In genomic region chr11:82933186-82933585, GRCm38 (mm10) we compare ENCODE assay signal across 10 mouse cellular contexts. TPM values are rescaled to one million over a fixed set of nuclear protein-coding genes. Genes with fewer than 3 reads are reported as not detected.
DNase-seq lines count a peak whose midpoint lies in the region; ATAC-seq and TF ChIP-seq lines count a peak whose summit lies in the region.
"Had no signal": no experiment of that assay in that cellular context is flagged by ENCODE, and none has a peak within 500 bp of the region (broad histone marks: within the 10 kb centered on the region; RNA-seq: fewer than 3 reads in every experiment).

No protein-coding gene starts in this region.

- H3K9ac ChIP-seq in kidney, postnatal 0 days (ENCODE audit: low read depth, low read length): peak overlapping the region; percentile 54
- peak overlapping the region; percentile 55 for H3K9ac ChIP-seq in embryonic facial prominence, embryonic 14.5 days (ENCODE audit: low read depth, low read length)
- H3K9ac ChIP-seq in intestine, embryonic 14.5 days (ENCODE audit: low read length): no peak overlapping the region
- no peak overlapping the region for H3K9ac ChIP-seq in midbrain, postnatal 0 days (replicated peaks; ENCODE audit: low read length, poor library complexity, severe bottlenecking)

- peak overlapping the region; percentile 83 for H3K4me2 ChIP-seq in kidney, postnatal 0 days (ENCODE audit: low read length)
- peak overlapping the region; percentile 92 for H3K4me2 ChIP-seq in embryonic facial prominence, embryonic 14.5 days (ENCODE audit: low read depth, low read length)
- peak overlapping the region; percentile 83 for H3K4me2 ChIP-seq in intestine, embryonic 14.5 days (ENCODE audit: low read length)
- peak overlapping the region; percentile 94 for H3K4me2 ChIP-seq in midbrain, postnatal 0 days (ENCODE audit: low read depth, low read length, poor library complexity, severe bottlenecking)

- DNase-seq in kidney, postnatal 0 days (ENCODE audit: low spot score): no peak
- DNase-seq in kidney, adult 9 months: no peak
- DNase-seq in embryonic facial prominence, embryonic 14.5 days (ENCODE audit: low spot score): no peak
- no peak for DNase-seq in intestine, embryonic 14.5 days (ENCODE audit: low spot score)
- no peak for DNase-seq in midbrain, postnatal 0 days (ENCODE audit: low spot score)
- no peak for DNase-seq in thymus, postnatal 14 days
- no peak for DNase-seq in retina, postnatal 1 day

- peaks cover 27% of the 10 kb centered on the region; the same call in 1 of the 2 replicates for H3K27me3 ChIP-seq in kidney, postnatal 0 days (ENCODE audit: insufficient read depth, low read length)
- H3K27me3 ChIP-seq in embryonic facial prominence, embryonic 14.5 days (replicated peaks; ENCODE audit: control insufficient read depth, insufficient read depth, low read length): peaks cover 62% of the 10 kb centered on the region
- peaks cover 70% of the 10 kb centered on the region for H3K27me3 ChIP-seq in intestine, embryonic 14.5 days (replicated peaks; ENCODE audit: control insufficient read depth, insufficient read depth, low read length)
- H3K27me3 ChIP-seq in midbrain, postnatal 0 days (ENCODE audit: insufficient read depth, low read length): peaks cover 40% of the 10 kb centered on the region

- no peaks in the 10 kb centered on the region for H3K9me3 ChIP-seq in kidney, postnatal 0 days (replicated peaks; ENCODE audit: low read length)
- H3K9me3 ChIP-seq in embryonic facial prominence, embryonic 14.5 days (ENCODE audit: control insufficient read depth, low read length): no peaks in the 10 kb centered on the region
- no peaks in the 10 kb centered on the region for H3K9me3 ChIP-seq in intestine, embryonic 14.5 days (ENCODE audit: control insufficient read depth, low read length)
- no peaks in the 10 kb centered on the region for H3K9me3 ChIP-seq in midbrain, postnatal 0 days (ENCODE audit: low read length)

- no peaks in the 10 kb centered on the region for H3K36me3 ChIP-seq in kidney, postnatal 0 days (ENCODE audit: insufficient read depth, low read length)
- no peaks in the 10 kb centered on the region for H3K36me3 ChIP-seq in embryonic facial prominence, embryonic 14.5 days (ENCODE audit: control insufficient read depth, insufficient read depth, low read length)
- H3K36me3 ChIP-seq in intestine, embryonic 14.5 days (ENCODE audit: control insufficient read depth, insufficient read depth, low read length): no peaks in the 10 kb centered on the region
- no peaks in the 10 kb centered on the region for H3K36me3 ChIP-seq in midbrain, postnatal 0 days (ENCODE audit: insufficient read depth, low read length)

- no peak overlapping the region for H3K27ac ChIP-seq in kidney, postnatal 0 days
- H3K27ac ChIP-seq in embryonic facial prominence, embryonic 14.5 days (replicated peaks; ENCODE audit: low read depth, low read length): no peak overlapping the region
- H3K27ac ChIP-seq in intestine, embryonic 14.5 days (ENCODE audit: low read depth): no peak overlapping the region
- H3K27ac ChIP-seq in midbrain, postnatal 0 days (ENCODE audit: low read depth, low read length): no peak overlapping the region

- H3K4me3 ChIP-seq in kidney, postnatal 0 days (replicated peaks; ENCODE audit: low read depth, low read length): peak overlapping the region; percentile 51
- peak overlapping the region; percentile 49 for H3K4me3 ChIP-seq in embryonic facial prominence, embryonic 14.5 days (ENCODE audit: low read depth, low read length)
- peak overlapping the region; percentile 39 for H3K4me3 ChIP-seq in intestine, embryonic 14.5 days (ENCODE audit: low read depth, low read length)
- H3K4me3 ChIP-seq in midbrain, postnatal 0 days (ENCODE audit: low read depth, low read length): peak overlapping the region; percentile 45

- no peak for ATAC-seq in kidney, postnatal 0 days (replicated peaks; ENCODE audit: low FRiP score, low read depth)
- no peak for ATAC-seq in embryonic facial prominence, embryonic 14.5 days (ENCODE audit: low read depth)
- no peak for ATAC-seq in intestine, embryonic 14.5 days (replicated peaks; ENCODE audit: low FRiP score, low TSS enrichment, low read depth)
- ATAC-seq in midbrain, postnatal 0 days (ENCODE audit: low FRiP score): no peak
- no peak for ATAC-seq in CD4-positive, CD25-positive, alpha-beta regulatory T cell, adult 4 months

- WGBS in kidney, postnatal 0 days: under 1% methylated on average over 27 of the region's 29 CpGs
- WGBS in embryonic facial prominence, embryonic 14.5 days: 2% methylated on average over 8 of the region's 29 CpGs
- WGBS in intestine, embryonic 14.5 days: 3% methylated on average over 28 of the region's 29 CpGs
- WGBS in midbrain, postnatal 0 days: 3% methylated on average over 29 of the region's 29 CpGs

- no peaks in the 10 kb centered on the region; the same call in 1 of the 2 replicates for H3K4me1 ChIP-seq in kidney, postnatal 0 days (replicated peaks; ENCODE audit: insufficient read depth, low read length)
- peaks cover 5% of the 10 kb centered on the region; the same call in 1 of the 2 replicates for H3K4me1 ChIP-seq in embryonic facial prominence, embryonic 14.5 days (ENCODE audit: control insufficient read depth, insufficient read depth, low read length)
- H3K4me1 ChIP-seq in intestine, embryonic 14.5 days (replicated peaks; ENCODE audit: control insufficient read depth, insufficient read depth, low read length): 0 out of 2 replicates have a peak, but pooled peaks cover 5% of the 10 kb centered on the region
- 0 out of 2 replicates have a peak, but pooled peaks cover 4% of the 10 kb centered on the region for H3K4me1 ChIP-seq in midbrain, postnatal 0 days (ENCODE audit: insufficient read depth, low read length)

- TF ChIP-seq CTCF in kidney, postnatal 0 days (IDR thresholded peaks at IDR 0.05; ENCODE audit: low read depth): no peak
- no peak for TF ChIP-seq CTCF in midbrain, postnatal 0 days (IDR thresholded peaks at IDR 0.05)

RNA-seq across cellular contexts. Expression of gene Slfn5, which starts 18.0 kb away (rescaled TPM):
- polyA plus RNA-seq in kidney, postnatal 0 days (2015; fragmentation: Nextera tagmentation; extraction: Ambion mirVana): 19.5 and 21.1 TPM in 2 replicates
- 2.4 and 3.9 TPM in 2 replicates for polyA plus RNA-seq in embryonic facial prominence, embryonic 14.5 days (2014; fragmentation: Nextera tagmentation; extraction: Ambion mirVana)
- polyA plus RNA-seq in intestine, embryonic 14.5 days (2014; fragmentation: Nextera tagmentation; extraction: Ambion mirVana): 1.3 and 1.6 TPM in 2 replicates
- 3.9 and 4.0 TPM in 2 replicates for total RNA-seq in midbrain, postnatal 0 days (2014; rRNA removed)
- 2.0 and 2.5 TPM in 2 replicates for polyA plus RNA-seq in midbrain, postnatal 0 days (2015; fragmentation: Nextera tagmentation; extraction: Ambion mirVana)
- 10 to 100 TPM; 30.3 to 39.4 TPM for polyA plus RNA-seq in CD4-positive, CD25-positive, alpha-beta regulatory T cell, adult 4 months (2017; shearing (Covaris generic))

RNA-seq across cellular contexts. Expression of gene Unc45b, which starts 22.8 kb away (rescaled TPM):
- 6.1 and 7.1 TPM in 2 replicates for polyA plus RNA-seq in kidney, postnatal 0 days (2015; fragmentation: Nextera tagmentation; extraction: Ambion mirVana)
- polyA plus RNA-seq in embryonic facial prominence, embryonic 14.5 days (2014; fragmentation: Nextera tagmentation; extraction: Ambion mirVana): 37.1 and 44.5 TPM in 2 replicates
- 1.6 TPM in 2 replicates for polyA plus RNA-seq in intestine, embryonic 14.5 days (2014; fragmentation: Nextera tagmentation; extraction: Ambion mirVana)
- total RNA-seq in midbrain, postnatal 0 days (2014; rRNA removed): 0.05 and 0.19 TPM in 2 replicates
- polyA plus RNA-seq in midbrain, postnatal 0 days (2015; fragmentation: Nextera tagmentation; extraction: Ambion mirVana): 2.9 and 3.1 TPM in 2 replicates
- under 1 TPM in 1 of 2 experiments, not detected in 1; 0.12 TPM for polyA plus RNA-seq in CD4-positive, CD25-positive, alpha-beta regulatory T cell, adult 4 months (2017; shearing (Covaris generic))

RNA-seq across cellular contexts. Expression of gene Nle1, which starts 25.0 kb away (rescaled TPM):
- 23.7 and 24.0 TPM in 2 replicates for polyA plus RNA-seq in kidney, postnatal 0 days (2015; fragmentation: Nextera tagmentation; extraction: Ambion mirVana)
- 24.3 and 30.7 TPM in 2 replicates for polyA plus RNA-seq in embryonic facial prominence, embryonic 14.5 days (2014; fragmentation: Nextera tagmentation; extraction: Ambion mirVana)
- 40.3 and 42.5 TPM in 2 replicates for polyA plus RNA-seq in intestine, embryonic 14.5 days (2014; fragmentation: Nextera tagmentation; extraction: Ambion mirVana)
- total RNA-seq in midbrain, postnatal 0 days (2014; rRNA removed): 24.9 and 28.7 TPM in 2 replicates
- polyA plus RNA-seq in midbrain, postnatal 0 days (2015; fragmentation: Nextera tagmentation; extraction: Ambion mirVana): 29.8 and 30.1 TPM in 2 replicates
- 10 to 100 TPM; 44.3 to 71.1 TPM for polyA plus RNA-seq in CD4-positive, CD25-positive, alpha-beta regulatory T cell, adult 4 months (2017; shearing (Covaris generic))

RNA-seq across cellular contexts. Expression of gene Fndc8, which starts 41.3 kb away (rescaled TPM):
- 0.55 and 0.60 TPM in 2 replicates for polyA plus RNA-seq in kidney, postnatal 0 days (2015; fragmentation: Nextera tagmentation; extraction: Ambion mirVana)
- 0.30 and 0.47 TPM in 2 replicates for polyA plus RNA-seq in embryonic facial prominence, embryonic 14.5 days (2014; fragmentation: Nextera tagmentation; extraction: Ambion mirVana)
- 0.11 and 0.22 TPM in 2 replicates for polyA plus RNA-seq in intestine, embryonic 14.5 days (2014; fragmentation: Nextera tagmentation; extraction: Ambion mirVana)
- total RNA-seq in midbrain, postnatal 0 days (2014; rRNA removed): not detected in 2 replicates
- 0.22 and 0.27 TPM in 2 replicates for polyA plus RNA-seq in midbrain, postnatal 0 days (2015; fragmentation: Nextera tagmentation; extraction: Ambion mirVana)
- polyA plus RNA-seq in CD4-positive, CD25-positive, alpha-beta regulatory T cell, adult 4 months (2017; shearing (Covaris generic)): under 1 TPM in 1 of 2 experiments, not detected in 1; 0.24 TPM
- total RNA-seq: layer of hippocampus, adult 18-20 months had no signal
- polyA plus RNA-seq: cortical plate, adult 2 months had no signal

RNA-seq across cellular contexts. Expression of gene Rad51d, which starts 42.8 kb away (rescaled TPM):
- 10.6 and 11.7 TPM in 2 replicates for polyA plus RNA-seq in kidney, postnatal 0 days (2015; fragmentation: Nextera tagmentation; extraction: Ambion mirVana)
- polyA plus RNA-seq in embryonic facial prominence, embryonic 14.5 days (2014; fragmentation: Nextera tagmentation; extraction: Ambion mirVana): 14.5 and 15.0 TPM in 2 replicates
- polyA plus RNA-seq in intestine, embryonic 14.5 days (2014; fragmentation: Nextera tagmentation; extraction: Ambion mirVana): 14.7 and 15.4 TPM in 2 replicates
- 8.4 and 11.2 TPM in 2 replicates for total RNA-seq in midbrain, postnatal 0 days (2014; rRNA removed)
- 11.0 and 11.2 TPM in 2 replicates for polyA plus RNA-seq in midbrain, postnatal 0 days (2015; fragmentation: Nextera tagmentation; extraction: Ambion mirVana)
- polyA plus RNA-seq in CD4-positive, CD25-positive, alpha-beta regulatory T cell, adult 4 months (2017; shearing (Covaris generic)): 10 to 100 TPM; 26.7 to 35.3 TPM

Comparison
In these comparisons a context has a peak if more than half of its experiments do, and no peak if none do; other contexts are left out.
1. H3K9ac ChIP-seq: peak in kidney, postnatal 0 days (single experiment) and embryonic facial prominence, embryonic 14.5 days (single experiment); none in intestine, embryonic 14.5 days (single experiment) and midbrain, postnatal 0 days (single experiment).
2. Peak in every context shown above with its lines, with median percentiles within 50 percentile points of each other: H3K4me2 ChIP-seq and H3K4me3 ChIP-seq.